Mouse (Mus musculus) embryonic facial prominence, embryonic 13.5 days (tissue): ENCODE data around the gene Mapk8. TPM values are rescaled to one million over a fixed set of nuclear protein-coding genes. Genes with fewer than 3 reads are reported as not detected.

Source experiments
- ATAC-seq: fragments of 200-750 bp; cut with Nextera tagmentation; 2 replicates; pipeline ENCODE4 v1.8.0; 2017; ENCODE audit warnings: low read depth; ENCODE audit not compliant: insufficient number of reproducible peaks, insufficient read depth, low FRiP score, low TSS enrichment
- H3K27ac ChIP-seq: fragments of 300-500 bp; sonication (generic); 2 replicates; pipeline ENCODE4 v1.5.1; 2015; ENCODE audit warnings: moderate library complexity, mild to moderate bottlenecking, inconsistent platforms
- H3K27me3 ChIP-seq: fragments of 300-500 bp; sonication (generic); 2 replicates; pipeline ENCODE4 v1.6.1; 2015; ENCODE audit warnings: mild to moderate bottlenecking, inconsistent platforms
- H3K36me3 ChIP-seq: fragments of 300-500 bp; sonication (generic); 2 replicates; pipeline ENCODE4 v1.6.1; 2015; ENCODE audit warnings: mild to moderate bottlenecking, inconsistent platforms
- H3K4me1 ChIP-seq: fragments of 300-500 bp; sonication (generic); 2 replicates; pipeline ENCODE4 v1.6.1; 2015; ENCODE audit warnings: inconsistent platforms
- H3K4me2 ChIP-seq: fragments of 300-500 bp; sonication (generic); 2 replicates; pipeline ENCODE4 v1.6.1; 2015; ENCODE audit warnings: moderate library complexity, mild to moderate bottlenecking, inconsistent platforms
- H3K4me3 ChIP-seq: fragments of 300-500 bp; sonication (generic); 2 replicates; pipeline ENCODE4 v1.5.1; 2015; ENCODE audit warnings: mild to moderate bottlenecking, inconsistent platforms
- H3K9ac ChIP-seq: fragments of 300-500 bp; sonication (generic); 2 replicates; pipeline ENCODE4 v1.6.1; 2015; ENCODE audit warnings: mild to moderate bottlenecking, inconsistent platforms
- H3K9me3 ChIP-seq: fragments of 300-500 bp; sonication (generic); 2 replicates; pipeline ENCODE4 v1.6.1; 2016; ENCODE audit warnings: inconsistent platforms
- WGBS: fragments of 180-500 bp; shearing (Covaris S2); methylation state at CpG from one replicate; pipeline ENCODE4 v1.1.7; 2015; ENCODE audit warnings: mixed read lengths; 5-methylcytosine and 5-hydroxymethylcytosine counted together
- polyA plus RNA-seq: library from polyadenylated mRNA; unstranded; fragments of >200 nt; fragmentation: Nextera tagmentation; extraction: Ambion mirVana; gene quantifications from 2 replicates; pipeline ENCODE4 v1.2.1, GENCODE M21; 2015

Gene Mapk8
- 24.2 and 24.8 TPM in 2 replicates for polyA plus RNA-seq

DNA sequence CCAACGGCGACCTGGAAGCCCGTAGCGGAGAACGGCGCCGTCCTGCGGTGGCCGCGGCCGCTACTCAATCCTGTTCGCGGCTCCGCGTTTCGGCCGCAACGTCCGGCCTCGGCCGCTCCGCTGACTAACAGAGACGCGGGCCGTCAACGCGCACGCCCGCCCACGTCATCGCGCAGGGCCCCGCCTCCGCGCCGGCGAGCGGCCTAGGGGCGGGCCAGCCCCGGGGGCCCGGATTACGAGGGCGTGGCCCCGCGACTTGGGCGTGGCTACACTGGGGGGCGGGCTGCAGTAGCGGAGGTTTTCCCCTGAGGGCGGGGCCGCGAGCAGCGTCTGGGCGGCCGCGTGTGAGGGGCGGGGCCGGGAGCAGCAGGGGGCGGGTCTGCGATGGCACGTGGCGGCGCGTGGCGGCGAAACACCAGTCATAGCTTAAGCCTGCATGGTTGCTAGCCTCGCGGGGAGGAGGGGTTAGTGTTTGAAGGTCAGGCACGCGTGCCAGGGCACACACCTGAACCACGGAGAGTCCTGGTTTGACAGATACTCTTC is at the start of gene Mapk8:
TSS of gene Mapk8 (minus strand) at position 132 of the 543 bp plus-strand sequence.
- Histone ChIP-seq H3K4me3 (peak within 1 kb of the TSS; percentile 91), H3K9me3 (no peaks in the 10 kb centered on the region), H3K4me1 (peaks cover 7% of the 10 kb centered on the region), H3K9ac (peak within 1 kb of the TSS; percentile 93), H3K4me2 (peak within 1 kb of the TSS; percentile 67), H3K27ac (peak within 1 kb of the TSS; percentile 91), H3K36me3 (no peaks in the 10 kb centered on the region), H3K27me3 (peaks cover 3% of the 10 kb centered on the region; the same call in 1 of the 2 replicates)
- ATAC-seq, result peak; percentile 98
- under 1% methylated on average over 68 of the region's 70 CpGs for WGBS

DNA sequence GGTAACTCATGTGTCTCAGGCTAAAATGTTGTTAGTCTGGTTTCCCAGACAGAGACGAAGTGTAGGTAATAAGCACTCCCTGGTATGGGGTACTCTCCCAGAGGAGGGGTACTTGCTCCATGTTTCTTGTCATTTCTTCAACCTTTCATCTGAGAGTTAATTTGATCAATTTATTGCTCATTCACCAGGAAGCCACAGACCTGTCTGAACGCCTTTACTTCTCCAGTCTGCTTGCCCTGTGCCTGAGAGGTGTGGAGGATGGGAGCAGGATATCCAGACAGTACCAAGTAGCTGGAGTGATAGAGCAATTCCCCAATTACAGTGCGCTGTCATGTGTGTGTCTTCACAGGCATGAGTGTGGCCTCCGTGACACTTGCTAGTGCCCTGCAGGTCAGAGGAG is 48.3 kb upstream of the Mapk8 start:
- no peak overlapping the region for H3K9ac ChIP-seq
- no peaks in the 10 kb centered on the region; the same call in 1 of the 2 replicates for H3K4me1 ChIP-seq
- ATAC-seq, result no peak
- H3K36me3 ChIP-seq, result no peaks in the 10 kb centered on the region
- H3K9me3 ChIP-seq, result no peaks in the 10 kb centered on the region
- no peak overlapping the region for H3K4me3 ChIP-seq
- H3K4me2 ChIP-seq, result no peak overlapping the region
- H3K27ac ChIP-seq, result no peak overlapping the region
- H3K27me3 ChIP-seq, result no peaks in the 10 kb centered on the region
- 50% methylated on average over 4 of the region's 4 CpGs for WGBS

DNA sequence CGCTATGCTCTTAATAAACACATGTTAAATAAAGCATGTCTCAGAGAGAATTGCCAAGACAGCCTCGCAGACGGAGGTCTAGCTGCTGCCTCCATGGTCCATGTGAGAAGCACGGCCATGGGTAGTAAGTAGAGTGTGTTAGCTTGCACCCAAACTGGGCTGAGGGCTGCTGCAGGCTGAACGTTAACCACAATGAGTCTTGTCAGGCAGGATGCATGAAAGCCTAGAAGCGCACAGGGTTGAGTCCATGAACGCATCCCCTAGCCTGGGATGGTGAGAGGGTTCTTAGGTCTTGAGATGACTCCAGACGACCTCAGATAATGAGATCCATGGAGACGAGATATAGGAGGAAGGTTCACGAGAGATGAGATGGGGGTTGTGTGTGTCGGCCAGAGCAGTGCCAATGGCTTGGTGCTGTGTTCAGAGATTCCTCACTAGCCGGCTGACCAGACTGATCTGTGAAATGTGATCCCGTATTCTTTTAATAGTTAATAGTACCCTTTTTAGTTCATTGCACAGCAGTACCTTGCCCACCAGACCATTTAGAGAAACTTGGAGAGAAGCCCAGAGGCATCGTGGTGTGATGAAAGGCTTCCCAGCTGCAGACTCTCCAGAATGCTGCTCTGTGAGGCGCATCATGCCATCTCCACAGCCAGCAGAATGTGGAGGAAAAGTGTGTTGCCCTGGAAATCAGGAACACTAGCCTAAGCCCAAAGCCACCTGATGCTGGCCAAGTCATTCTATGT is 41.0 kb upstream of the Mapk8 start:
- H3K9ac ChIP-seq, result no peak overlapping the region
- no peaks in the 10 kb centered on the region for H3K27me3 ChIP-seq
- H3K4me1 ChIP-seq, result peaks cover 11% of the 10 kb centered on the region
- H3K27ac ChIP-seq, result no peak overlapping the region
- no peaks in the 10 kb centered on the region for H3K36me3 ChIP-seq
- ATAC-seq, result no peak
- no peaks in the 10 kb centered on the region for H3K9me3 ChIP-seq
- WGBS, result 61% methylated on average over 15 of the region's 15 CpGs
- no peak overlapping the region for H3K4me3 ChIP-seq
- no peak overlapping the region for H3K4me2 ChIP-seq

DNA sequence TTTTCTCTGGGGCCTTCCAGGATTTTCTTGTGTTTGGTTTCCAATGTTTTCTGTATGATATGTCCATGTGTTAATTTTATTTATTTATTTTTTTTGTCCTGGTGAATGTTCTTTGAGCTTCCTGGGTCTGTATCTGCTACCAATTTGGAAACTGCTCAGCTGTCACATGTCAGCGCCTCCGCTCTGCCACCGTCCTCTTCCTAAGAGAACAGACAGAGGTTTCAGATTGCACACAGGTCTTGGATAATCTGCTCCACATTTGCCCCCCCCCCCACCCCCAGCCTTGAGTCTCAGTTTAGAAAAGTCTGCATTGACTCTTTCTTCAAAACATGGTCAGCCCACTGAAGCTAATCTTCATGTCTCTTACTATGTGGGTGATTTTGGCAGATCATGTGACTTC is 35.0 kb upstream of the Mapk8 start:
- Histone ChIP-seq H3K9ac (no peak overlapping the region), H3K4me1 (peaks cover 3% of the 10 kb centered on the region), H3K27me3 (no peaks in the 10 kb centered on the region), H3K36me3 (no peaks in the 10 kb centered on the region), H3K4me2 (no peak overlapping the region), H3K9me3 (no peaks in the 10 kb centered on the region), H3K27ac (no peak overlapping the region), H3K4me3 (no peak overlapping the region)
- 11% methylated on average over 3 of the region's 3 CpGs for WGBS
- ATAC-seq, result no peak

DNA sequence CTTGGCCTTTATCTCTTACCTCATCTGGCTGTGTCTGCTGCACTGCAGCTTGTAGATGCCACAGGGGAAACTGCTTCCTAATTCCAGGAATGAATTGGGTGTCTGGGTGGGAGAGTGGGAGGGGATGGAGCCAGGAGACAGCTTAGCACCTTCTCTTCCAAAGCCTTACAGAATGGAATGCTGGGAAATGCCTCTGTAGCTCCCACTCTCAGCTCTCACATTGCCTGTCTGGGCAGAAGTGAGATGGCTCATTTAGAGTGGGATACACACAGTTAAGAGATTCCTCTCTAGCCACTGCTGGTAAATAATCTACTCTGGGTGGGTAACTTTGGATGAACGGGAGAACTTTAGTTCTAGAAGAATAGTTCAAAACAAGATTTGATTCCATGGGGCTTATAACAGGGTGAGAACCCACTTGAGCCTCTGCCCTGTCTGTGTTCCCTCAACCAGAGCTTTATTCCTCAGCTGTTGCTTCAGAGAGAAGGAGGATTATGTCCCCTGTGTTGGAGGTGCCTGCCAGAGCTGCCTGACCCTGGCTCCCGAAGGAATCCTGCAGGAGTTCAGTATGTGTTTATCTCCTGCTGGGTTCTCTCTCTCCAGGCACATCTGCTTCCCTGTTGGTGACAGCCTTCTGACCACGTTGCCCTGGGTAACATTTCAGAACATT is 29.3 kb upstream of the Mapk8 start:
- WGBS, result 16% methylated on average over 3 of the region's 3 CpGs
- peaks cover 8% of the 10 kb centered on the region; the same call in 1 of the 2 replicates for H3K4me1 ChIP-seq
- H3K27me3 ChIP-seq, result no peaks in the 10 kb centered on the region
- no peaks in the 10 kb centered on the region for H3K9me3 ChIP-seq
- no peaks in the 10 kb centered on the region for H3K36me3 ChIP-seq
- no peak overlapping the region for H3K27ac ChIP-seq
- ATAC-seq, result no peak
- H3K4me3 ChIP-seq, result no peak overlapping the region
- H3K9ac ChIP-seq, result no peak overlapping the region
- no peak overlapping the region for H3K4me2 ChIP-seq

DNA sequence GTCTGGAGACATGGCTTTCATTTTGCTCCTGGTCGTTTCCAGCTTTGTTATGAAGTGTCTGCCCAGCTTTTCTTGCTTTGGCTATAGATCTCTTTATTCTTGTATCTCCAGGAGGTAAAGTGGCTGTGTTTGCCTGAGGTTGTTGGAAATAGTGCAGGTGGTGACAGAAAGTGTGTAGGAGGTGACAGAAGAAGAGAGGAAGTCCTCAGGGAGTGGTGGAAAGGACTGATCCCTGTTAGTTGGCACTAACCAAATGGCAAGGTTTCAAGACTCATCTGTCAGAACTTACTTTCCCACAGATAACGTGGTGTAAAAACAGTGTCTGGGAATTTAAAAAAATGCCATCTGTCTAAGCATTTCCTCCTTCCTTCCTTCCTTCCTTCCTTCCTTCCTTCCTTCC is 27.5 kb upstream of the Mapk8 start:
- no peaks in the 10 kb centered on the region for H3K9me3 ChIP-seq
- peaks cover 8% of the 10 kb centered on the region; the same call in 1 of the 2 replicates for H3K4me1 ChIP-seq
- 74% methylated on average over 2 of the region's 2 CpGs for WGBS
- no peak overlapping the region for H3K9ac ChIP-seq
- H3K4me3 ChIP-seq, result no peak overlapping the region
- H3K27ac ChIP-seq, result no peak overlapping the region
- no peaks in the 10 kb centered on the region for H3K27me3 ChIP-seq
- no peak for ATAC-seq
- no peak overlapping the region for H3K4me2 ChIP-seq
- H3K36me3 ChIP-seq, result no peaks in the 10 kb centered on the region

DNA sequence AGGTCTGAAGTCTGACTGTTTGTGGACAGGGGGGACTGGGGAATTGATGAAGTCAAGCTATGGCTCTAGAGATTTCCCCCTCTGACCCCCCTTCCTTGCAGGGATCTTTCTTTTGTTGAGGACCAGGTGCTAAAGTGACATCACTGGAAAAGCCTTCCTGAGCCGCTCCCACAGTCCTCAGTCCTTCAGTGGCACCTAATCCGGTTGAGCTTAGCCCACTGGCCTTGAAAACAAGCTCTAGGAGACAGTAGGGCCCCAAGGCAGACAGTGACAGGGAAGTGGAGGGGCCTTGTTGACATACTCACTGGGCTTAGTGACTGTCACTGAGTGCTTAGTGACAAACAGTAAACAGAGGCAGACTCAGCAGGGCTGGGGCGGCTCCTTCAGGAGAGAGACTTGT is 24.4 kb upstream of the Mapk8 start, which contains the start of gene Frmpd2:
TSS of gene Frmpd2 (plus strand) at position 366 of the 400 bp plus-strand sequence.
- Histone ChIP-seq H3K9ac (no peak within 1 kb of the TSS), H3K4me1 (peaks cover 24% of the 10 kb centered on the region), H3K27ac (no peak within 1 kb of the TSS), H3K27me3 (no peaks in the 10 kb centered on the region), H3K4me2 (no peak within 1 kb of the TSS), H3K9me3 (no peaks in the 10 kb centered on the region), H3K4me3 (no peak within 1 kb of the TSS), H3K36me3 (no peaks in the 10 kb centered on the region)
- no peak for ATAC-seq
- WGBS, result 41% methylated on average over 3 of the region's 3 CpGs

DNA sequence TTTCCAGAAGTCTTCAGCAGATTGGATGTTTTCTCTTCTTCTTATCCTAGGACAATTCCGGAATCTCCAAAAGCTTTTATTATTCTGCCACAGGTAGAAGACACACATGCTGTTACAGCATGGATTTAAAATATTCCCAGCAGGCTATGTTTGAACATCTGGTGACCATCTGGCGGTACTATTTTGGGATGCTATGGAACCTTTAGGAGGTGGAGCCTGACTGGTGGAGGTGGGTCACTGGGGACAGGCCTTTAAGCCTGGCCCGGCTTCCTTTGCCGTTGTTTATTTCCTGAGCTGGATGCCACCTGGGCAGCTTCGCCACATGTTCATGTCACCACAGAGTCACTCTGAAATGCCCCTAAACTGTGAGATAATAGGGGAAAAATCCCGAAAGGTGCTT is 20.8 kb upstream of the Mapk8 start:
- Histone ChIP-seq H3K9me3 (no peaks in the 10 kb centered on the region), H3K27ac (no peak overlapping the region), H3K9ac (no peak overlapping the region), H3K4me2 (no peak overlapping the region), H3K4me3 (no peak overlapping the region), H3K4me1 (peaks cover 19% of the 10 kb centered on the region), H3K27me3 (no peaks in the 10 kb centered on the region), H3K36me3 (no peaks in the 10 kb centered on the region)
- 28% methylated on average over 6 of the region's 6 CpGs for WGBS
- ATAC-seq, result no peak

DNA sequence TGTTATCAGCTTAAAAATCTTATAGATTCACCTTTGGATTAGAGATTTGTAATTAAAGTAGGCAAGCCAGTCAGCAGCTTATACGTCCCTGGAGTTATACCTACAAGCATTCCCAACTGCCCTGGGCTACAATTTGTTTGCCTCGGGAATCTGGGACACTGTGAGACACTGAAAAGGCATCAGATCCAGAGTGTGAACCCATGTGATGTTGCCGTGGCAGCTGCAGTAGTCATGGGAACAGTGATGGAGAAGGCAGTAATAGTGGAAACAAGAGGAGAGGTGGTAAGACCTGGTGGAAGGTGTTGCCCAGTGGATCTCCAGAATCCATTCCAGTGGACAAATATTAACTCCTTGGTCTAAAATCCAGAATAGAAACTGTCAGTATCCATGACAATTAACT is 16.7 kb upstream of the Mapk8 start:
- ATAC-seq, result no peak
- no peaks in the 10 kb centered on the region for H3K27me3 ChIP-seq
- H3K9ac ChIP-seq, result no peak overlapping the region
- H3K4me3 ChIP-seq, result no peak overlapping the region
- peaks cover 19% of the 10 kb centered on the region for H3K4me1 ChIP-seq
- no peaks in the 10 kb centered on the region for H3K9me3 ChIP-seq
- H3K36me3 ChIP-seq, result no peaks in the 10 kb centered on the region
- H3K4me2 ChIP-seq, result no peak overlapping the region
- no peak overlapping the region for H3K27ac ChIP-seq
- WGBS, result 59% methylated on average over 3 of the region's 3 CpGs

DNA sequence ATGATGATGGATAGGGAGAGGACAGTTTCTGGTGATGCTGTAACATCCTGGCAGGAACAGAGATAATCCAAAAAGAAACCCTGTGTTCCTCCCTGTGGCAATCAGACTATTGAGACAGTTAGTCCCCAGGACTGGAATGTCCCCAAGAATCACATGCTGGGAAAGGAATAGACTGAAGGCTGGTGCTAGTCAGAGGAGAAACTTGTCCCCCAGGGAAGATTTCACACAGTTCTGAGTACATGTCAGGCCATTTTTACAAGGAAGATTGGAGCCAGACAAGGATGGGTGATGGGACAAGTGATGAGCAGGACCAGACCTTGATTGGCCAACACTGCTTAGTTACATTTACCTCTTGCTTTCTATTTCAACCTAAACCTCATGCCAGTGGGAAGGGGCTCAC is 3.4 kb upstream of the Mapk8 start:
- Histone ChIP-seq H3K4me2 (no peak overlapping the region), H3K4me1 (peaks cover 3% of the 10 kb centered on the region), H3K9me3 (no peaks in the 10 kb centered on the region), H3K4me3 (no peak overlapping the region), H3K27ac (no peak overlapping the region), H3K9ac (no peak overlapping the region), H3K27me3 (peaks cover 3% of the 10 kb centered on the region; the same call in 1 of the 2 replicates), H3K36me3 (no peaks in the 10 kb centered on the region)
- no peak for ATAC-seq

DNA sequence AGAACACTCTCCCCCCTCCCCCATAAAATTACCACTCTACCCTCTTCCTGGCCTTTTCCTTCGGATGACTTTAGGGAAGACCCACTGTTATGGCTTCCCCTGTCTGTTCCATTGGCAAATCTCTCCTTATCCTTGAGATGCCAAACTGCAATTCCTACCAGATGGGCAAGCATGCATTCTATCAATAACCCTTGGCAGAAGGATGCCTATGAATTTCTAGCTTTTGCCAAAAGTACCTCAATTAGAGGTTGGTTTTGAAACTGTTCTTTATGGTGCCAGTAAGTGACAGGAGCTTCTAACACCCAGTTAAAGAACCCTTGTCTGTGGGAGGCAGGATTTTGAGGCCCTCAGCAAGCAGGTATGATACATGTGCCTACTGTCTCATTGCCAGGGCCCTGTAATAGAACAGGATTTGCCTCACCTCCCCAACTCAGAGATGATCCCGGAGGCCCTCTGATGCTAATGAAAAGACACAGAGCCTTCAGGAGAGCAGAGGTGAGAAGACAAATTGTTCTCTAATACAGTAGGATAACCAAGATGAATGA is 2.4 kb upstream of the Mapk8 start:
- H3K36me3 ChIP-seq, result no peaks in the 10 kb centered on the region
- H3K27ac ChIP-seq, result no peak overlapping the region
- no peak overlapping the region for H3K9ac ChIP-seq
- H3K4me3 ChIP-seq, result no peak overlapping the region
- no peak overlapping the region for H3K4me2 ChIP-seq
- WGBS, result 88% methylated on average over 2 of the region's 2 CpGs
- no peaks in the 10 kb centered on the region for H3K9me3 ChIP-seq
- H3K4me1 ChIP-seq, result peaks cover 7% of the 10 kb centered on the region
- no peak for ATAC-seq
- H3K27me3 ChIP-seq, result peaks cover 3% of the 10 kb centered on the region; the same call in 1 of the 2 replicates
